Mouse (Mus musculus) left cerebral cortex, adult 8-10 months (tissue): ENCODE measurements around the gene Slc25a45. TPM values are rescaled to one million over a fixed set of nuclear protein-coding genes. Genes with fewer than 3 reads are reported as not detected.
"Not testable (repeated sequence)": the region's sequence is repeated elsewhere in the genome, so short reads cannot be mapped to it uniquely, and the experiment has no call there.

Experiments used
- DNase-seq, 2 experiments: peaks; one replicate each; pipeline ENCODE4 v3.0.0; 2022; ENCODE audit warnings: low spot score in 2 of 2
- total RNA-seq, 4 experiments: library from RNA; stranded (reverse); gene quantifications; 2 replicates each; pipeline ENCODE4 v1.2.4; 2022

Slc25a45 gene
- total RNA-seq, 4 experiments from 2014 or later, result 3.2 to 5.1 (median 4.1) TPM

- no peak for DNase-seq
Observed at GRCm38 (mm10) chr19:5851481-5851971, 26.1 kb upstream of the Slc25a45 start.

GRCm38 (mm10) chr19:5852035-5852722 lies 25.4 kb upstream of the Slc25a45 start:
- DNase-seq, result no peak

GRCm38 (mm10) chr19:5856604-5857003 lies 21.0 kb upstream of the Slc25a45 start:
- no peak for DNase-seq

- DNase-seq, result no peak
Observed at GRCm38 (mm10) chr19:5862335-5863085, 15.1 kb upstream of the Slc25a45 start.

GRCm38 (mm10) chr19:5863776-5864175 lies 13.8 kb upstream of the Slc25a45 start:
- DNase-seq, result no peak

- DNase-seq, result no peak
Observed at GRCm38 (mm10) chr19:5864710-5865398, 12.8 kb upstream of the Slc25a45 start.

GRCm38 (mm10) chr19:5868096-5868495 lies 9.5 kb upstream of the Slc25a45 start:
- no peak for DNase-seq

GRCm38 (mm10) chr19:5871273-5871672 lies 6.3 kb upstream of the Slc25a45 start:
- DNase-seq, result no peak

GRCm38 (mm10) chr19:5871683-5872082 lies 5.9 kb upstream of the Slc25a45 start:
- no peak for DNase-seq

- DNase-seq, result no peak
Observed at GRCm38 (mm10) chr19:5872528-5872927, 5.1 kb upstream of the Slc25a45 start.

- no peak for DNase-seq
Observed at GRCm38 (mm10) chr19:5872931-5873556, 4.6 kb upstream of the Slc25a45 start.

- no peak for DNase-seq
Observed at GRCm38 (mm10) chr19:5874391-5874968, 3.1 kb upstream of the Slc25a45 start.

- peak; percentile 85 to 92 for DNase-seq
Observed at GRCm38 (mm10) chr19:5874969-5875480, 2.6 kb upstream of the Slc25a45 start, which contains the start of gene Frmd8. Gene Frmd8 (minus strand): TSS chr19:5875274.

- DNase-seq, result no peak
Observed at GRCm38 (mm10) chr19:5878362-5878722, 734 bp downstream of the Slc25a45 start.

GRCm38 (mm10) chr19:5878916-5879315 lies 1.3 kb downstream of the Slc25a45 start:
- DNase-seq, result no peak

- DNase-seq, result no peak
Observed at GRCm38 (mm10) chr19:5879735-5880134, 2.1 kb downstream of the Slc25a45 start.

- no peak for DNase-seq
Observed at GRCm38 (mm10) chr19:5881155-5881554, 3.5 kb downstream of the Slc25a45 start.

- DNase-seq, result not testable (repeated sequence)
Observed at GRCm38 (mm10) chr19:5882079-5882478, 4.5 kb downstream of the Slc25a45 start.

- DNase-seq, result no peak
Observed at GRCm38 (mm10) chr19:5883935-5884334, 6.3 kb downstream of the Slc25a45 start.

- no peak for DNase-seq
Observed at GRCm38 (mm10) chr19:5885838-5886237, 8.2 kb downstream of the Slc25a45 start.

GRCm38 (mm10) chr19:5887234-5887815 lies 9.7 kb downstream of the Slc25a45 start:
- no peak for DNase-seq
